Mouse (Mus musculus): ENCODE results near the gene Iffo1.

Gene Iffo1

DNA sequence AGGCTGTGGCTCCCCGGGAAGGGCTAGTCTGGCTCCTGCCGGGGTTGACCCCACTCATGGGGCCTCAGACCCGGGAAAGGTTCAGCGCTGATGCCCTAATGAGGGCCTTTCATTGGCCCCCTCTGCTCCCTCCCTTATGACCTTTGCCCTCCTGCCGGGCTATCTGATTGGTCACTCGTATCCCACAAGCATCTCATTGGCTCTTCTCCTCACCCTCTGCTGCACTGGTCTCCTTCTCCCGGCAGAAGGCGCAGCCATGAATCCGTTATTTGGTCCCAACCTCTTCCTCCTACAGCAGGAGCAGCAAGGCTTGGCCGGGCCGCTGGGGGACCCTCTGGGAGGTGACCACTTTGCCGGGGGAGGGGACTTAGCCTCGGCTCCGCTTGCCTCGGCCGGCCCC is at the start of gene Iffo1:
Gene Iffo1, plus strand, starts transcription at position 241 of the 400 bp plus-strand sequence.
- in situ Hi-C loops (cut with MboI; ENCODE audit: low pct_unique_long_range_greater_than_20kb in 1 of 2, low sequenced_read_pairs in 2 of 2, unreplicated experiment in 1 of 2) = no loop called here

DNA sequence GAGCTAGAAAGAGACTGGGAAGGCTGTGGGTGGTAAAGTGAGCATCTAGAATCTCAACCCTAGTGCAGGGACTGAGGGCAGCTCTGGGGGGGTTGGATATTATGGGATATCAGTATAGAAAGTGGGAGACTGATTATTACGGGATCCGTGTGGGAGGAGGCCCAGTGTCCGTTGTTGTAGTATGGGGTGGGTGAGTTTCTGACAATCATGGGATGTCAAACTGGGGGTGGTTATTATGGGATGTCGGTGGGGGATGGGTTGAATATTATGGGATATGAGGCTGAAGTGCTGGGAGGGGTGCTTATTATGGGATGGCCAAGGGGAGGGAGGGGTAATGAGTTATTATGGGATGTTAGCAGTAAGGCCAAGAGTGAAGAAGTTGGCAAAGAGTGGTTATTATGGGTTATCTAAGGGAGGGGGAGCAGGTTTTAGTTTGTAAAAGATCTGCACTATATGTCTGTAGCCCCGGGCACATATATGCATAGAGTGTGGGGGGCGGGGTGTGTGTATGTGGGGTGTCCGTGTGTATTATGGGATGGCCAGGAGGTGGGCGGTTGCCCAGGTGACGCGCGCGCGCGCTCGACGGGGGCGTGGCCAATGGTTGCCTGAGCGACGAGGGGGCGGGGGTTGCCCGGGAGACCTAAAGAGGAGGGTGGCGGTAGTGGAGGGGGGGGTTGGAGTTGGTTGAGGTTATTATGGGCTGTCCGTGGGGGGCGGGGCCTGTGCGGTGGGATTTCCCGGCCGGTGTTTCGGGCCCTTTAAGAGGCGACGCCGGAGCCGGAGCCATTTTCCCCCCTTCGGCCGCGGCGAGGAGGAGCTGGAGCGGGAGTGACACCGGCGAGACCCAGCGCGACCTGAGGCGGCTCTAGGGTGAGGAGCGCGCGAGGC is 49.4 kb upstream of the Iffo1 start, which contains the start of gene Chd4:
Gene Chd4, plus strand, starts transcription at position 591 of the 888 bp plus-strand sequence.
- in situ Hi-C loops (cut with MboI; ENCODE audit: low pct_unique_long_range_greater_than_20kb in 1 of 2, low sequenced_read_pairs in 2 of 2, unreplicated experiment in 1 of 2) = no loop called here

DNA sequence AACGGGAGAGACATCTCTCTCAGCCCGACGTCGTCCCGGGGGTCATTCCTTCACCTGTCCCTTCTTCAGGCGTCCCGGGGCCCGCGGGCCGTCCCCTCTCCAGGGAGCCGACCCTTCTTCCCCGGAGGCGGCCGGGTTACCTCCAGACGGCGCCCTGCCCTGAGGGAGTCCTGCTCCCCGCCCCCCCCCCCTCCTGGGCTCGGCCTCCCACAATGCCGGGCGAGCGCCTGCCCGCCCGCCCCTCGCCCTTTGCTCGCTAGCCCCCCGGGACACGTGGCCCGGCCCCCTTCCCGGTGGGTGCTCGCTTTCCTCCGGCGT is 48.8 kb upstream of the Iffo1 start:
- in situ Hi-C loops (cut with MboI; ENCODE audit: low pct_unique_long_range_greater_than_20kb in 1 of 2, low sequenced_read_pairs in 2 of 2, unreplicated experiment in 1 of 2) = no loop called here

DNA sequence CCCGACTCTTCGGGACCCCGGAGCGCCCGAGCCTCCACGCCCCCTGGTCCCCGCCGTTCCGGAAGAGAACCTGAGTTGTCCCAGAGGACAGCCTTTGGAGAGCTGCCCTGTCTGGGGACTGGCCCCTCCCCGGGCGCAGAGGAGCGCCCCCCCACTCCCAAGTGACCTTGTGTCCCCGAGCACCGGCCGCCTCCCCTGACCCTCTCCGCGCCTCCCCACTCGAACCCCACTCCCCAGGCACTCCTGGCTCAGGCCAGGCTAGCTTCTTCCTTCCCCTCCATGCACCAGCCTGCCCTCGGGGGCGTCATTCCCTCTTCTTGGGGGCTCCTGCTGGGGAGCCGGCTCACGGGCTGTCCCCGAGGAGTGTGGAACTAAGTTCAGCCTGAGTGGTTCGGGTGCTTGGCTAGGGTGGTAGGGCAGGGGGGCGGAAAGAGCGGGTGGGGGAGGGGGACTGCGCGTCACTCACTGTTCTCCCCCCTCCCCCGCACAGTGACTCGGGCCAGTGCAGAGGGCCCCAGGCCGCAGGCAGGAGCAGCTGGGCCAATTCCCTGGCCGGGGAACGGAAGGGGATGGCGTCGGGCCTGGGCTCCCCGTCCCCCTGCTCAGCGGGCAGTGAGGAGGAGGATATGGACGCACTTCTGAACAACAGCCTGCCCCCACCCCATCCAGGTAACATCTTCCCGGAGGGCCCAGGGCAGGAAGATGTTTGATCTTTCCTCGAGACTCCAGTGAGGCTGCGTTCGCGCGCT is 48.3 kb upstream of the Iffo1 start:
- in situ Hi-C loops (cut with MboI; ENCODE audit: low pct_unique_long_range_greater_than_20kb in 1 of 2, low sequenced_read_pairs in 2 of 2, unreplicated experiment in 1 of 2) = no loop called here

DNA sequence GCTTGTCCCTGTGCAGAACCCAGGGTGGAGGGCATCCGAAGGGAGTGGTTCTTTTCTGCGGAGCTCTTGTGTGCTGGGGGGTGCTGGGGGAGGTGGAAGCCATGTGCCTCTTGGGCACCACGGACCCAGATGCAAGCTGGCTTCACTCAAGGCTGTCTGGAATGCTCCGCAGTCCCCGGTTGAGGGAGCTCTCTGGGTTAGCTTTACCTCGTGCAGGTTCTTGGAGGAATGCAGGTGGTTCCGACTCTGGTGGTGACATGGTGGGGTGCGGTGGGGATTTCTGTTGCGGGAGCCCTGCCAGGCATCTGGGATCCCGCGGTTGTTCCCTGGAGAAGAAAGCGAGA is 47.7 kb upstream of the Iffo1 start:
- in situ Hi-C loops (cut with MboI; ENCODE audit: low pct_unique_long_range_greater_than_20kb in 1 of 2, low sequenced_read_pairs in 2 of 2, unreplicated experiment in 1 of 2) = no loop called here

DNA sequence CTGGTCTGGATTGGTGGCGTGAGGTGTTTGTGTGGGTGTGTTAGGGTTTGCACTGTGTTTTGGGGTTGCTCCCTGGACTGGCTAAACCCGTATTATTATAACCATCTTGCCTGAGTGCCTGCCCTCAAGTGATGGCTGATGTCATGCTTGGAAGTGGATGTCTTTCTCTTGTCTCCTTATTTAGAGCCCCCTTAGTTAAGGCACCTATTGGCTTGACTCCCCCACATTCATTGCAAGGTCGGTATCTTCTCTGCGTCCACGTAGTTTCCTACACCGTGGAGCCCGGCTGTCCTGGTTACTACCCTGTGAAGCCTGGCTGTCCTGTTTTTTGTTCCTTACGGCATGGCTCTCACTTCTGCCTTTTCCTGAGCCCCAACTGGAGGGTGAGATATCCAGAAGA is 47.1 kb upstream of the Iffo1 start:
- in situ Hi-C loops (cut with MboI; ENCODE audit: low pct_unique_long_range_greater_than_20kb in 1 of 2, low sequenced_read_pairs in 2 of 2, unreplicated experiment in 1 of 2) = no loop called here

DNA sequence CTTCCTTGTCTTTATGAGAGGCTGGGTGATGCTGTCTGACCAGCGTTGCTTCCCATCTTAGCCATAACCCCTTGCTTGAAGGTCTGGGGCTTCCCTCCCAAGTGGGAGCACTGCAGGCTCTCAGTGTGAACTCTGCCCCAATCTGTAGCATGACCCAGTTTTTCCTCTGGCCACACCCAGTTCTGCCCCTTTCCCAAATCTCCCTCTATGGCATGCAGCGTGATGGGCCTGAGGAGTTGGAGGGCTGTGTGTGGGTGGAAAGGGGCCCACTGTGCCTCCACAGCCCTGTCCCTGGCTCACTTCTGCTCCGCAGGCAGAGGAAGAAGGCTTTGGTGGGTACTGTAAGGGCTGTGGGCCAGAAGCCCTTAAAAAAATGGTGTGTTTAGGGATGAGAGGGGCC is 46.5 kb upstream of the Iffo1 start:
- in situ Hi-C loops (cut with MboI; ENCODE audit: low pct_unique_long_range_greater_than_20kb in 1 of 2, low sequenced_read_pairs in 2 of 2, unreplicated experiment in 1 of 2) = no loop called here

DNA sequence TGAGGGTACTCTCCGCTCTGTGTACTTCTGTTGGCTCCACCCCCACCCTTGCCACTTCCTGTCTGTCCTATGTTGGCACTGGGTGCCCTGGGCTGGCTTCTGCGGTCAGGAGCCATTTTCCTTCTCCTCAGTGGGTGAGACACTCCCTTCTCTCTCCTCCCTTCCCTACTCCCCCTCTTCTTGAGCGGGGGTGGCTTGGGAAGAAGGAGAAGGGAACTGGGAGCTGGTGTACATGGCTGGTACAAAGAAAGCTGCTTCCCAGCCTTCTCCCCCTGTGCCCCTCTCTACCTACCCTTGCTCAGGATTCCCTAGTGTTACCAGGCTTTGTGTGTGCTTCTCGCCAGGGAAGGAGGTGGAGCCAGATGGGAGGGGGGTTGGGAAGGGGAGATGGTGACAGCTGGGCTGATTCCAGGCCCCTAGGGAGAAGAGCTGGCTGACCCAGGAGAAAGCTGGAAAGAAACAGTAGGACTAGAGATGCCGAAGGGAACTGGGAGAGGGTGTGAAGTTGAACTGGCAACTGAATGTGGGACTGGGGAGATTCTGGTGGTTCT is 45.5 kb upstream of the Iffo1 start:
- in situ Hi-C loops (cut with MboI; ENCODE audit: low pct_unique_long_range_greater_than_20kb in 1 of 2, low sequenced_read_pairs in 2 of 2, unreplicated experiment in 1 of 2) = no loop called here

DNA sequence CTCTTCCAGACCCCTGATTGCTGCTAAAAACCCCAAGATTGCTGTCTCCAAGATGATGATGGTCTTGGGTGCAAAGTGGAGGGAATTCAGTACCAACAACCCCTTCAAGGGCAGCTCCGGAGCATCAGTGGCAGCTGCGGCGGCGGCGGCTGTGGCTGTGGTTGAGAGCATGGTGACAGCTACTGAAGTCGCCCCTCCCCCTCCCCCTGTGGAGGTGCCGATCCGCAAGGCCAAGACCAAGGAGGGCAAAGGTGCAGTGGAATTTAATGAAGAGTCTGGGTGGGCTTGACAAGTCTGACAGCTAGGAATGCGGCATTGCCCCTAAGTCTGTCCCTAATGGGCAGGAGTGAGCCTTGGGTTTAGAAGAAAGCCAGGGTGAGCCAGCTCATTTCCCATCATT is 43.6 kb upstream of the Iffo1 start:
- in situ Hi-C loops (cut with MboI; ENCODE audit: low pct_unique_long_range_greater_than_20kb in 1 of 2, low sequenced_read_pairs in 2 of 2, unreplicated experiment in 1 of 2) = no loop called here

DNA sequence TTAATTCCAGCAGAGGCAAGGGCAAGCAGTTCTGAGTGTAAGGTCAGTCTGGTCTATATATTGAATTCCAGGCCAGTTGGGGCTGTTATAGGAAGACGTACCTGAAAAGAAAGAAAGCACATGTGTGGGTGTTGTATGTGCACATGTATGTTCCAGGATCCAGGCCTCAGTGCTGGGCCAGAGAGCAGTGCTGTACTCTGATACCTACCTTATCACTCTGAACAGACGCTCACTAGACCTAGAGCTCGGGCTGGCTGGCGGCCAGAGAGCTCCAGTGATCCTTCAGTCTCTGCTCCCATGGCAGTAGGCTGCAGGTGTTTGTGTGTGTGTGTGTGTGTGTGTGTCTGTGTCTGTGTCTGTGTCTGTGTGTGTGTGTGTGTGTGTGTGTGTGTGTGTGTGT is 40.8 kb upstream of the Iffo1 start:
- in situ Hi-C loops (cut with MboI; ENCODE audit: low pct_unique_long_range_greater_than_20kb in 1 of 2, low sequenced_read_pairs in 2 of 2, unreplicated experiment in 1 of 2) = no loop called here

DNA sequence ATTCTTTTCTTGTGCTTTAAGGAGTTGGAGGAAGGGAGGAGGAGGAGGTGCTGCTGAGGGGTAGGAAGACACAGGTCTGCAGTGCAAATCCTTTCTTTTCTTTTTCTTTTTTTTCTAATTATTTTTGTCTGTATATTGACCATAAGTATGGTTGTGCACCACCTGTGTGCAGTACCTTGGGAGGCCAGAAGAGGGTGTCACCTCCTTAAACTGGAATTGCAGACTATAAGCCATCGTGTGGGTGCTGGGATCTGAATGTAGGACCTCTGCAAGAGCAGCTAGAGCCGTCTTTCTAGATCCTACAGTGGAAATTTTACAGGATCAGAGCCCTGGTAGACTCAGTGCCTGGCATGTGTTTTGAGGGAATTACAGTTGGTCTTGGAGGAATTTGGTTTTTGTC is 37.3 kb upstream of the Iffo1 start:
- in situ Hi-C loops (cut with MboI; ENCODE audit: low pct_unique_long_range_greater_than_20kb in 1 of 2, low sequenced_read_pairs in 2 of 2, unreplicated experiment in 1 of 2) = no loop called here

DNA sequence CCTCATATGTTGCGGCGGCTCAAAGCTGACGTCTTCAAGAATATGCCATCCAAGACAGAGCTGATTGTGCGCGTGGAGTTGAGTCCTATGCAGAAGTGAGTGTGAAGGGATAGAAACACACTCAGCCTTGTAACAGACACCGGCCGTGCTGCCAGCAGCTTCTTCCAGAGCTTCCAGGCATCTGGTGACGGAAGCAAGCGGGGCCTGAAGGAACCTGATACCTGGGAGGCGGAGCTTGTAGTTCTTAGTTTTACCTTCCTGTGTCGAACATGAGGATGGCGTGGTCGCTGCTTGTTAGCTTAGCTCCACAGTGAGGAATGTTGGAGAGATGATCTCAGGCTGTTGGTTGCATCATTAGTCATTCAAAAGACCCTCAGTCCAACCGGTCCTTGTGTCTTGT is 35.7 kb upstream of the Iffo1 start:
- in situ Hi-C loops (cut with MboI; ENCODE audit: low pct_unique_long_range_greater_than_20kb in 1 of 2, low sequenced_read_pairs in 2 of 2, unreplicated experiment in 1 of 2) = no loop called here

DNA sequence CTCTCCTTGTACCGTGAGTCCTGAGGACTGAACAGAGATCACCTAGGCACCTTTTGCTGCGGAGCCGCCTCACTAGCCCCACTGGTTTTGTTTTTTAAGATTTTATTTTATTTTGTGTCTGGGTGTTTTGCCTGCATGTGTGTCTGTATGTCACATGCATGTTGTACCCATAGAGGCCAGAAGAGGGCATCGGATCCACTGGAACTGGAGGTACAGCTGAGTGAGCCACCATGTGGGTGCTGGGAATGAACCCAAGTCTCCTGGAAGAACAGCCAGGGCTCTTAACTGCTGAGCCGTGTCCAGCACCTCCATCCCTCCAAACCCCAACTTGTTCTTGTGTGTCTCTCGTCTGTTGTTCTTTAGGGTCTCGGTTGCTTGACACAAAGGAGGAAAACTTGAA is 34.1 kb upstream of the Iffo1 start:
- in situ Hi-C loops (cut with MboI; ENCODE audit: low pct_unique_long_range_greater_than_20kb in 1 of 2, low sequenced_read_pairs in 2 of 2, unreplicated experiment in 1 of 2) = no loop called here

DNA sequence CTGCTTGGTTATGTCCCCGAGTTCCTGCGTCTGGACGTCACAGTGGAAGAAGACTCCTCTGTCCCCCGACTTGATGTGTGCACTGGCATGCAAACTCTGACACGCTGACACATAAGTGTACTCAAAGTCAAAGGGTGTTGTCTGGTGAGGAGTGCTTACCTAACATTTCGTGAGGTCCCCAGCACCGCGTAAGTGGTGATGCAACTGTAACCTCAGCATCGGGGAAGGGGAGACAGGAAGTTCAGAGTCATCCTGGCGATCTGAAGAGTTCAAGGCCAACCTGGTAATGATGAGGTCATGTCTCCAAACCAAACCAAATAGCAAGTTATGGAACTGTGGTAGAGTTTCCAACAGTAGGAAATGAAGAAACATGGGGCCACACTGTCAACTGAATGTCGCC is 32.5 kb upstream of the Iffo1 start:
- in situ Hi-C loops (cut with MboI; ENCODE audit: low pct_unique_long_range_greater_than_20kb in 1 of 2, low sequenced_read_pairs in 2 of 2, unreplicated experiment in 1 of 2) = no loop called here

DNA sequence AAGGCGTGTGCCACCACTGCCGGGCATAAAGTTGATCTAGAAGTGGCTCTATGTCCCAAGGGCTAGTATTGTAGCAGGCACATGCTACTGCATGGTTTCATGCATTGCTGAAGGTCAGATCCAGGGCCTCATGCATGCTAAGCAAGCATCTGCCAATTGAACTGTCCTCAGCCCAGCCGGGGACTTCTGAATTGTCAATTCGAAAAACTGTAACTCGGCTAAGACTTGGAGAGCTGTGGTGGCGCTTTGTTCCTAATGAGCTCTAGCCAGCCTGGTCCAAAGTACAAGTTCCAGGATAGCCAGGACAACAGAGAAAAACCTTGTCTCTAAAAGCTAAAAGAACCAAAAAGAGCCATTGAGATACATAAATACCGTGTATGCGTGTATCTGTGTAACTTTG is 25.7 kb upstream of the Iffo1 start:
- in situ Hi-C loops (cut with MboI; ENCODE audit: low pct_unique_long_range_greater_than_20kb in 1 of 2, low sequenced_read_pairs in 2 of 2, unreplicated experiment in 1 of 2) = no loop called here

DNA sequence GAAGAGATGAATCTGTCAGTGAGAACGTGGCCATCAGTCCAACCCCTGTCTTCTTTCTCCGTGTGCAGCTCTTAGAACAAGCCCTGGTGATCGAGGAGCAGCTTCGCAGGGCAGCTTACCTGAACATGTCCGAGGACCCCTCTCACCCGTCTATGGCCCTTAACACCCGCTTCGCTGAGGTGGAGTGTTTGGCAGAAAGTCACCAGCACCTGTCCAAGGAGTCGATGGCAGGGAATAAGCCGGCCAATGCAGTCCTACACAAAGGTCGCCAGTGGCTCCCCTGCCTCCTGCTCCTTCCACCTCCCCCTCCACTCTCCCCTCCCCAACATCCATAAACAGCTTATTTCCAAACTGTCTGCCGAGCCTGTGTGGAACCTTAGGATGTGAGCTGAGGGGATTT is 16.3 kb upstream of the Iffo1 start:
- in situ Hi-C loops (cut with MboI; ENCODE audit: low pct_unique_long_range_greater_than_20kb in 1 of 2, low sequenced_read_pairs in 2 of 2, unreplicated experiment in 1 of 2) = no loop called here

DNA sequence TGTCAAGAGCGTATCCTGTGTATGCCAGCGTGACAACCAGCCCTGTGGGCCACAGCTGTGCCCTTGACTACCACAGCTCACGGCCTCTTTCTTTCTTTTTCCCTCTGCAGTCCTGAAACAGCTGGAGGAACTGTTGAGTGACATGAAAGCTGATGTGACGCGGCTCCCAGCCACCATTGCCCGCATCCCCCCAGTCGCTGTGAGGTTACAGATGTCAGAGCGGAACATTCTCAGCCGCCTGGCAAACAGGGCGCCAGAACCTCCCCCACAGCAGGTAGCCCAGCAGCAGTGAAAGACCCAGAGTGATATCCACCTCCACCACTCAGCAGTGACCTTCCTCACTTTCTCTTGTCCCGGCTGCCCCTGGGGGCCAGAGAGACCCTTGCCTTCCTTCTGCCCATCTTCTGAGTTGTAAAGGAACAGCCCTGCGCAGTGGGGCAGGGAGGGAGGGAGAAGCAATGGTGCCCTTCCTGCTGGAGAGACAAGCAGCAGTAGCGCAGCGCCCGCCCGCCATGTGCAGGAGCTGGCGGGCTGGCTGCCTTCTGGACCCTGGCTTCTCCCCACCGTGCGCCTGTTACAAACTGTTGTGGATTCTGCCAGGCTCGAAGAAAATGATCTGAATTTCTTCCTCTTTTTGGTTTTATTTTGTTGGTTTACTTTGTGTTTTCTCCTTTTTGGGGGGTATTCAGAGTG is 15.2 kb upstream of the Iffo1 start:
- in situ Hi-C loops (cut with MboI; ENCODE audit: low pct_unique_long_range_greater_than_20kb in 1 of 2, low sequenced_read_pairs in 2 of 2, unreplicated experiment in 1 of 2) = no loop called here

DNA sequence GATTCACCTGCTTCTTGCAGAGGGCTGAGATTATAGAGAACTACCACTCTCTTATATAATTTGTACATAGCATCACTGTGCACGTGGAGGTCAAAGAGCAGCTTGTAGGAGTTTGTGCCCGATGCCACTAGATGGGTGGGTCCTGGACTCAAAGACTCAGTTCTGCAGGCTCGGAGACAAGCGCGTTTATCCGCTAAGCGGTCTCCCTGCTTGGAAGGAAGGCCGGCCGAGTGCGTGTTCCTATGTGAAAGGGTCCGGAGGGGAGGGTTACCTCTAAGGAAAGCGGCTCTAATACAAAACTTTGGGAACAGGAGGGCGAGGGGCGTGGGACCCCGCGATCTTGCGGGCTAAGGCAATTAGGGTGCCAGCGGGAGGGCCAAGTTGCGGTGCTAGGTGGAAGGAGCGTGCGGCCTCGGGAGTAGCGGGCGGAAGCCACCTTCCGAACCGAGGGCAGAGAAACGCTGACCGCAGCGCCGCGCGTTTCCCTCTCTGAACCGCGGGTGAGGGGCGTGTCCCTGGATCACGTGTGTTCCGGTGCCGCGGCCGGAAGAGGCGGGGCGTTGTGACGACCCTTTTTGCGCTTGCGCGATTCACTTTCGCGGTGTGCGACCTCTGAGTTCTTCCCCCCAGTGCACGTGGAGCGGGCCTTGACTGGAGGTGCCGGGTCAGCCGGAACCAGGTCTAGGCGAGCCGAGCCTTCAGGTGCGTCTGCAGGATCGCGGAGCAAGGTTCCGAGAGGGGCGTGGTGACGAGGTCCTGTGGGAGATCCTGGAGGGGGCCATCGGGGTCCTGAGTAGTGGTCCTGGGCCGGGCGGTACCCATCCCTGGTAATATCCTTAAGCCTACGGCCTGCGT is 13.5 kb upstream of the Iffo1 start, which contains the start of gene Nop2:
Gene Nop2, plus strand, starts transcription at position 608 of the 855 bp plus-strand sequence.
- in situ Hi-C loops (cut with MboI; ENCODE audit: low pct_unique_long_range_greater_than_20kb in 1 of 2, low sequenced_read_pairs in 2 of 2, unreplicated experiment in 1 of 2) = no loop called here
